Comparison of ENCODE assay signal across 12 mouse cellular contexts in genomic region chr15:56077081-56077480, GRCm38 (mm10).
DNase-seq lines count a peak whose midpoint lies in the region; ATAC-seq and TF ChIP-seq lines count a peak whose summit lies in the region.
"Had no signal": no experiment of that assay in that cellular context is flagged by ENCODE, and none has a peak within 500 bp of the region (broad histone marks: within the 10 kb centered on the region; RNA-seq: fewer than 3 reads in every experiment).

No protein-coding gene starts in this region.

- no peak overlapping the region for H3K9ac ChIP-seq in hindbrain, embryonic 11.5 days (ENCODE audit: low read depth, low read length)
- no peak overlapping the region for H3K9ac ChIP-seq in hindbrain, postnatal 0 days (replicated peaks; ENCODE audit: low read length)
- H3K9ac ChIP-seq in embryonic facial prominence, embryonic 12.5 days: no peak overlapping the region
- peak overlapping the region; percentile 2; the same call in 1 of the 2 replicates for H3K9ac ChIP-seq in hindbrain, embryonic 14.5 days
- no peak overlapping the region for H3K9ac ChIP-seq in neural tube, embryonic 13.5 days
- H3K9ac ChIP-seq in stomach, postnatal 0 days (ENCODE audit: low read length): no peak overlapping the region

- ATAC-seq in hindbrain, embryonic 11.5 days (ENCODE audit: low FRiP score): peak; percentile 8; the same call in 1 of the 2 replicates
- no peak for ATAC-seq in hindbrain, postnatal 0 days
- ATAC-seq in embryonic facial prominence, embryonic 12.5 days (ENCODE audit: insufficient number of reproducible peaks, insufficient read depth, low FRiP score, low TSS enrichment): peak; percentile 35; the same call in 1 of the 2 replicates
- 0 out of 2 replicates have a peak, but pooled peaks have one; percentile 32 for ATAC-seq in hindbrain, embryonic 14.5 days (ENCODE audit: low FRiP score)
- peak; percentile 54 for ATAC-seq in neural tube, embryonic 13.5 days (ENCODE audit: low read depth)
- ATAC-seq in stomach, postnatal 0 days (ENCODE audit: low FRiP score, low TSS enrichment): no peak

- TF ChIP-seq EP300 in stomach, postnatal 0 days (optimal IDR thresholded peaks at IDR 0.05): no peak

- no peaks in the 10 kb centered on the region for H3K9me3 ChIP-seq in hindbrain, embryonic 11.5 days (ENCODE audit: control insufficient read depth, low read length)
- no peaks in the 10 kb centered on the region for H3K9me3 ChIP-seq in hindbrain, postnatal 0 days (ENCODE audit: low read length)
- H3K9me3 ChIP-seq in embryonic facial prominence, embryonic 12.5 days: no peaks in the 10 kb centered on the region
- H3K9me3 ChIP-seq in hindbrain, embryonic 14.5 days (ENCODE audit: control insufficient read depth, low read length): no peaks in the 10 kb centered on the region; the same call in 1 of the 2 replicates
- H3K9me3 ChIP-seq in neural tube, embryonic 13.5 days: peaks cover 10% of the 10 kb centered on the region; the same call in 1 of the 2 replicates
- H3K9me3 ChIP-seq in stomach, postnatal 0 days (ENCODE audit: control insufficient read depth, low read length): no peaks in the 10 kb centered on the region

- H3K4me2 ChIP-seq in hindbrain, embryonic 11.5 days (replicated peaks; ENCODE audit: low read depth, low read length): no peak overlapping the region
- no peak overlapping the region for H3K4me2 ChIP-seq in hindbrain, postnatal 0 days (ENCODE audit: low read depth, low read length)
- H3K4me2 ChIP-seq in embryonic facial prominence, embryonic 12.5 days (replicated peaks): no peak overlapping the region
- no peak overlapping the region for H3K4me2 ChIP-seq in hindbrain, embryonic 14.5 days (replicated peaks)
- no peak overlapping the region for H3K4me2 ChIP-seq in neural tube, embryonic 13.5 days
- no peak overlapping the region for H3K4me2 ChIP-seq in stomach, postnatal 0 days (replicated peaks; ENCODE audit: low read depth)

- no peaks in the 10 kb centered on the region for H3K4me1 ChIP-seq in hindbrain, embryonic 11.5 days (replicated peaks; ENCODE audit: control insufficient read depth, insufficient read depth, low read length)
- no peaks in the 10 kb centered on the region for H3K4me1 ChIP-seq in hindbrain, postnatal 0 days (ENCODE audit: insufficient read depth, low read length)
- peaks cover 13% of the 10 kb centered on the region for H3K4me1 ChIP-seq in embryonic facial prominence, embryonic 12.5 days
- H3K4me1 ChIP-seq in hindbrain, embryonic 14.5 days (replicated peaks; ENCODE audit: control insufficient read depth, insufficient read depth, low read length): peaks cover 13% of the 10 kb centered on the region; the same call in 1 of the 2 replicates
- H3K4me1 ChIP-seq in neural tube, embryonic 13.5 days (replicated peaks): peaks cover 21% of the 10 kb centered on the region
- H3K4me1 ChIP-seq in stomach, postnatal 0 days (replicated peaks; ENCODE audit: control insufficient read depth, insufficient read depth): no peaks in the 10 kb centered on the region

- no peak overlapping the region; the same call in 1 of the 2 replicates for H3K27ac ChIP-seq in hindbrain, embryonic 11.5 days (ENCODE audit: low read depth, low read length)
- no peak overlapping the region for H3K27ac ChIP-seq in hindbrain, postnatal 0 days
- peak overlapping the region; percentile 72 for H3K27ac ChIP-seq in embryonic facial prominence, embryonic 12.5 days
- 0 out of 2 replicates have a peak overlapping the region, but pooled peaks have one; percentile 1 for H3K27ac ChIP-seq in hindbrain, embryonic 14.5 days
- H3K27ac ChIP-seq in neural tube, embryonic 13.5 days (replicated peaks): peak overlapping the region; percentile 81
- H3K27ac ChIP-seq in stomach, postnatal 0 days (replicated peaks): no peak overlapping the region

- TF ChIP-seq CTCF in hindbrain, postnatal 0 days (IDR thresholded peaks at IDR 0.05; ENCODE audit: low read depth): no peak
- no peak for TF ChIP-seq CTCF in stomach, postnatal 0 days (IDR thresholded peaks at IDR 0.05; ENCODE audit: low read depth)

- H3K27me3 ChIP-seq in hindbrain, embryonic 11.5 days (ENCODE audit: control insufficient read depth, insufficient read depth, low read length): no peaks in the 10 kb centered on the region
- H3K27me3 ChIP-seq in hindbrain, postnatal 0 days (ENCODE audit: insufficient read depth, low read length): no peaks in the 10 kb centered on the region
- H3K27me3 ChIP-seq in embryonic facial prominence, embryonic 12.5 days: no peaks in the 10 kb centered on the region
- no peaks in the 10 kb centered on the region for H3K27me3 ChIP-seq in hindbrain, embryonic 14.5 days (ENCODE audit: control insufficient read depth, insufficient read depth, low read length)
- no peaks in the 10 kb centered on the region for H3K27me3 ChIP-seq in neural tube, embryonic 13.5 days
- no peaks in the 10 kb centered on the region for H3K27me3 ChIP-seq in stomach, postnatal 0 days (ENCODE audit: control insufficient read depth, insufficient read depth, low read length)

- peak; percentile 6 for DNase-seq in hindbrain, embryonic 11.5 days (ENCODE audit: low spot score)
- no peak for DNase-seq in hindbrain, postnatal 0 days (ENCODE audit: low spot score)
- DNase-seq in hindbrain, embryonic 14.5 days (ENCODE audit: low spot score): no peak
- DNase-seq in spleen, adult 18-20 months: no peak
- no peak for DNase-seq in stomach, postnatal 0 days (ENCODE audit: low spot score)
- DNase-seq: cerebellum, adult 18-20 months; heart, adult 11 months; kidney, adult 11 months; lung, adult 18-20 months had no signal

- H3K36me3 ChIP-seq in hindbrain, embryonic 11.5 days (ENCODE audit: control insufficient read depth, insufficient read depth, low read length): no peaks in the 10 kb centered on the region
- no peaks in the 10 kb centered on the region for H3K36me3 ChIP-seq in hindbrain, postnatal 0 days (ENCODE audit: insufficient read depth, low read length)
- no peaks in the 10 kb centered on the region for H3K36me3 ChIP-seq in embryonic facial prominence, embryonic 12.5 days
- no peaks in the 10 kb centered on the region for H3K36me3 ChIP-seq in hindbrain, embryonic 14.5 days (replicated peaks; ENCODE audit: control insufficient read depth, insufficient read depth)
- no peaks in the 10 kb centered on the region for H3K36me3 ChIP-seq in neural tube, embryonic 13.5 days
- H3K36me3 ChIP-seq in stomach, postnatal 0 days (ENCODE audit: control insufficient read depth, insufficient read depth, low read length): no peaks in the 10 kb centered on the region

- WGBS in hindbrain, embryonic 11.5 days: 52% methylated on average over 1 of the region's 1 CpGs
- WGBS in hindbrain, postnatal 0 days: 27% methylated on average over 1 of the region's 1 CpGs
- 13% methylated on average over 1 of the region's 1 CpGs for WGBS in embryonic facial prominence, embryonic 12.5 days
- 43% methylated on average over 1 of the region's 1 CpGs for WGBS in hindbrain, embryonic 14.5 days
- WGBS in neural tube, embryonic 13.5 days: 18% methylated on average over 1 of the region's 1 CpGs
- WGBS in stomach, postnatal 0 days: 40% methylated on average over 1 of the region's 1 CpGs

- no peak overlapping the region for H3K4me3 ChIP-seq in hindbrain, embryonic 11.5 days (ENCODE audit: low read depth, low read length)
- no peak overlapping the region for H3K4me3 ChIP-seq in hindbrain, postnatal 0 days (ENCODE audit: low read length)
- no peak overlapping the region for H3K4me3 ChIP-seq in embryonic facial prominence, embryonic 12.5 days
- H3K4me3 ChIP-seq in hindbrain, embryonic 14.5 days (replicated peaks; ENCODE audit: low read length): no peak overlapping the region
- no peak overlapping the region for H3K4me3 ChIP-seq in neural tube, embryonic 13.5 days
- H3K4me3 ChIP-seq in stomach, postnatal 0 days (ENCODE audit: low read depth, low read length): no peak overlapping the region
- H3K4me3 ChIP-seq: erythroblast, embryonic 14.5 days had no signal

Comparison
In these comparisons a context has a peak if more than half of its experiments do, and no peak if none do; other contexts are left out.
1. ATAC-seq: peak in hindbrain, embryonic 11.5 days (single experiment), embryonic facial prominence, embryonic 12.5 days (single experiment), hindbrain, embryonic 14.5 days (single experiment) and neural tube, embryonic 13.5 days (single experiment); none in hindbrain, postnatal 0 days (single experiment) and stomach, postnatal 0 days (single experiment).
2. H3K27ac ChIP-seq: peak in embryonic facial prominence, embryonic 12.5 days (single experiment), hindbrain, embryonic 14.5 days (single experiment) and neural tube, embryonic 13.5 days (single experiment); none in hindbrain, embryonic 11.5 days (single experiment), hindbrain, postnatal 0 days (single experiment) and stomach, postnatal 0 days (single experiment).